Mouse (Mus musculus) spleen, adult 2 months (tissue): ENCODE measurements around the gene Etv6. TPM values are rescaled to one million over a fixed set of nuclear protein-coding genes. Genes with fewer than 3 reads are reported as not detected.

Source experiments
- DNase-seq, 2 experiments: peaks; one replicate each; pipeline versions ENCODE4 v3.0.0 to v3.0.0-alpha.2; 2012 to 2021; ENCODE audit warnings: low spot score in 2 of 2, low read depth in 1 of 2
- H3K27ac ChIP-seq: fragments of 200-500 bp; 2 replicates; pipeline ENCODE4 v1.5.1; 2012; ENCODE audit warnings: low read length, inconsistent platforms; ENCODE audit not compliant: insufficient read depth
- H3K27me3 ChIP-seq: fragments of 200-500 bp; 2 replicates; pipeline ENCODE4 v1.6.1; 2012; ENCODE audit warnings: mild to moderate bottlenecking, moderate library complexity, low read length, inconsistent platforms; ENCODE audit not compliant: control insufficient read depth, insufficient read depth
- H3K36me3 ChIP-seq: fragments of 200-500 bp; 2 replicates; pipeline ENCODE4 v1.6.1; 2012; ENCODE audit warnings: mild to moderate bottlenecking, low read length, inconsistent platforms; ENCODE audit not compliant: control insufficient read depth, insufficient read depth
- H3K4me1 ChIP-seq: fragments of 200-500 bp; 2 replicates; pipeline ENCODE4 v1.6.1; 2011; ENCODE audit warnings: inconsistent platforms; ENCODE audit not compliant: control insufficient read depth, insufficient read depth, insufficient read length
- H3K4me3 ChIP-seq: fragments of 200-500 bp; 2 replicates; pipeline ENCODE4 v1.5.1; 2011; ENCODE audit warnings: mild to moderate bottlenecking, inconsistent platforms; ENCODE audit not compliant: insufficient read depth, insufficient read length; ENCODE audit errors: extremely low read depth
- CTCF ChIP-seq: fragments of 200-500 bp; IDR thresholded peaks from 2 replicates; pipeline ENCODE4 v1.5.1; 2011; ENCODE audit warnings: mild to moderate bottlenecking, inconsistent platforms; ENCODE audit not compliant: insufficient read depth, insufficient read length, insufficient replicate concordance; ENCODE audit errors: extremely low read depth
- POLR2A ChIP-seq: fragments of 200-500 bp; IDR thresholded peaks from 2 replicates; pipeline ENCODE4 v1.6.1; 2011; ENCODE audit warnings: low read depth, low read length, inconsistent platforms
- WGBS: fragments of 180-500 bp; shearing (Covaris S2); methylation state at CpG from one replicate; pipeline ENCODE4 v1.1.7; 2018; 5-methylcytosine and 5-hydroxymethylcytosine counted together
- polyA plus RNA-seq: library from polyadenylated mRNA; depleted of rRNA; stranded (reverse); fragments of >200 nt; gene quantifications from 2 replicates; pipeline ENCODE4 v1.2.3, GENCODE M21; 2012

The Etv6 gene
- polyA plus RNA-seq, 1 experiment: 21.6 TPM

- H3K36me3 ChIP-seq: no peaks in the 10 kb centered on the region
- no peaks in the 10 kb centered on the region for H3K27me3 ChIP-seq
- H3K4me3 ChIP-seq: no peak overlapping the region
- no peak for DNase-seq
- TF ChIP-seq CTCF (no peak), POLR2A (no peak)
- H3K4me1 ChIP-seq: peaks cover 9% of the 10 kb centered on the region; the same call in 1 of the 2 replicates
- 77% methylated on average over 11 of the region's 11 CpGs for WGBS
- no peak overlapping the region for H3K27ac ChIP-seq
Observed at GRCm38 (mm10) chr6:134168799-134169198, 133.3 kb downstream of the Etv6 start.

GRCm38 (mm10) chr6:134171235-134171634 lies 135.7 kb downstream of the Etv6 start:
- H3K36me3 ChIP-seq: no peaks in the 10 kb centered on the region
- no peaks in the 10 kb centered on the region for H3K27me3 ChIP-seq
- DNase-seq: no peak
- TF ChIP-seq POLR2A (no peak), CTCF (no peak)
- no peak overlapping the region for H3K27ac ChIP-seq
- H3K4me3 ChIP-seq: no peak overlapping the region
- WGBS: 41% methylated on average over 1 of the region's 1 CpGs
- peaks cover 9% of the 10 kb centered on the region; the same call in 1 of the 2 replicates for H3K4me1 ChIP-seq

- Histone ChIP-seq H3K27ac (0 out of 2 replicates have a peak overlapping the region, but pooled peaks have one; percentile 22), H3K36me3 (no peaks in the 10 kb centered on the region), H3K4me1 (peaks cover 9% of the 10 kb centered on the region; the same call in 1 of the 2 replicates), H3K27me3 (no peaks in the 10 kb centered on the region), H3K4me3 (no peak overlapping the region)
- WGBS: 76% methylated on average over 17 of the region's 17 CpGs
- TF ChIP-seq CTCF (no peak), POLR2A (no peak)
- no peak for DNase-seq
Observed at GRCm38 (mm10) chr6:134171906-134172728, 136.6 kb downstream of the Etv6 start.

GRCm38 (mm10) chr6:134173439-134173838 lies 137.9 kb downstream of the Etv6 start:
- no peak for DNase-seq

GRCm38 (mm10) chr6:134175059-134175458 lies 139.6 kb downstream of the Etv6 start:
- WGBS: 27% methylated on average over 9 of the region's 9 CpGs

More at GRCm38 (mm10) chr6:134173439-134173838, 137.9 kb downstream of the Etv6 start:
- no peak overlapping the region for H3K27ac ChIP-seq
- H3K4me1 ChIP-seq: peaks cover 9% of the 10 kb centered on the region; the same call in 1 of the 2 replicates
- H3K4me3 ChIP-seq: no peak overlapping the region
- 75% methylated on average over 6 of the region's 6 CpGs for WGBS
- H3K27me3 ChIP-seq: no peaks in the 10 kb centered on the region
- H3K36me3 ChIP-seq: no peaks in the 10 kb centered on the region
- TF ChIP-seq POLR2A (no peak), CTCF (no peak)

GRCm38 (mm10) chr6:134177196-134177595 lies 141.7 kb downstream of the Etv6 start:
- Histone ChIP-seq H3K4me1 (no peaks in the 10 kb centered on the region), H3K27ac (no peak overlapping the region), H3K36me3 (no peaks in the 10 kb centered on the region), H3K27me3 (no peaks in the 10 kb centered on the region), H3K4me3 (no peak overlapping the region)
- 77% methylated on average over 5 of the region's 5 CpGs for WGBS
- DNase-seq: no peak
- TF ChIP-seq CTCF: no peak
- TF ChIP-seq POLR2A: no peak

More at GRCm38 (mm10) chr6:134175059-134175458, 139.6 kb downstream of the Etv6 start:
- no peaks in the 10 kb centered on the region for H3K27me3 ChIP-seq
- no peak for DNase-seq
- no peak overlapping the region for H3K4me3 ChIP-seq
- no peak overlapping the region for H3K27ac ChIP-seq
- peaks cover 9% of the 10 kb centered on the region; the same call in 1 of the 2 replicates for H3K4me1 ChIP-seq
- no peak for TF ChIP-seq POLR2A
- no peak for TF ChIP-seq CTCF
- no peaks in the 10 kb centered on the region for H3K36me3 ChIP-seq

GRCm38 (mm10) chr6:134182301-134182948 lies 146.9 kb downstream of the Etv6 start:
- Histone ChIP-seq H3K27ac (no peak overlapping the region), H3K4me3 (no peak overlapping the region), H3K27me3 (no peaks in the 10 kb centered on the region), H3K36me3 (no peaks in the 10 kb centered on the region), H3K4me1 (peaks cover 12% of the 10 kb centered on the region; the same call in 1 of the 2 replicates)
- no peak for DNase-seq
- 75% methylated on average over 17 of the region's 17 CpGs for WGBS
- no peak for TF ChIP-seq CTCF
- no peak for TF ChIP-seq POLR2A
